Mouse (Mus musculus) heart, postnatal 0 days (tissue): ENCODE data around the gene Ifnar1.

ENCODE experiments used
- CTCF ChIP-seq: IDR thresholded peaks from 2 replicates; pipeline ENCODE4 v1.5.1; 2016; ENCODE audit warnings: antibody characterized with exemption, control low read depth, low read depth
- EP300 ChIP-seq: IDR thresholded peaks from 2 replicates; pipeline ENCODE4 v1.6.1; 2016; ENCODE audit warnings: antibody characterized with exemption, low read depth

- TF ChIP-seq EP300 (no peak), CTCF (peak; percentile 73)
Observed at GRCm38 (mm10) chr16:91527051-91527450, 42.0 kb downstream of the Ifnar1 start.
